Mouse (Mus musculus) kidney, postnatal 0 days (tissue): ENCODE data around the gene Atp11c. TPM values are rescaled to one million over a fixed set of nuclear protein-coding genes. Genes with fewer than 3 reads are reported as not detected.

Experiments
- ATAC-seq: fragments of 200-750 bp; cut with Nextera tagmentation; replicated peaks from 2 replicates; pipeline ENCODE4 v1.8.0; 2017; ENCODE audit warnings: low read depth, moderate number of reproducible peaks, moderate TSS enrichment, moderate library complexity; ENCODE audit not compliant: low FRiP score
- DNase-seq: peaks from one replicate; pipeline ENCODE4 v3.0.0-alpha.2; 2016; ENCODE audit warnings: low spot score
- H3K27ac ChIP-seq: fragments of 300-500 bp; sonication (generic); 2 replicates; pipeline ENCODE4 v1.5.1; 2014; ENCODE audit warnings: mild to moderate bottlenecking
- H3K27me3 ChIP-seq: fragments of 300-500 bp; sonication (generic); 2 replicates; pipeline ENCODE4 v1.6.1; 2014; ENCODE audit warnings: low read length, mixed read lengths; ENCODE audit not compliant: insufficient read depth
- H3K36me3 ChIP-seq: fragments of 300-500 bp; sonication (generic); 2 replicates; pipeline ENCODE4 v1.6.1; 2014; ENCODE audit warnings: low read length, mixed read lengths; ENCODE audit not compliant: insufficient read depth
- H3K4me1 ChIP-seq: fragments of 300-500 bp; sonication (generic); replicated peaks from 2 replicates; pipeline ENCODE4 v1.6.1; 2014; ENCODE audit warnings: antibody characterized with exemption, low read length, mixed read lengths; ENCODE audit not compliant: insufficient read depth
- H3K4me2 ChIP-seq: fragments of 300-500 bp; sonication (generic); 2 replicates; pipeline ENCODE4 v1.6.1; 2014; ENCODE audit warnings: mild to moderate bottlenecking, low read length, moderate library complexity, mixed read lengths
- H3K4me3 ChIP-seq: fragments of 300-500 bp; sonication (generic); replicated peaks from 2 replicates; pipeline ENCODE4 v1.5.1; 2014; ENCODE audit warnings: low read depth, low read length
- H3K9ac ChIP-seq: fragments of 300-500 bp; sonication (generic); 2 replicates; pipeline ENCODE4 v1.6.1; 2014; ENCODE audit warnings: low read depth, low read length
- H3K9me3 ChIP-seq: fragments of 300-500 bp; sonication (generic); replicated peaks from 2 replicates; pipeline ENCODE4 v1.6.1; 2016; ENCODE audit warnings: low read length, inconsistent platforms, mixed read lengths
- CTCF ChIP-seq: IDR thresholded peaks from 2 replicates; pipeline ENCODE4 v1.5.1; 2016; ENCODE audit warnings: antibody characterized with exemption, low read depth, mild to moderate bottlenecking, moderate library complexity
- WGBS: fragments of 180-500 bp; shearing (Covaris S2); extraction: QIAGEN DNeasy Blood & Tissue Kit; methylation state at CpG from one replicate; pipeline ENCODE4 v1.1.7; 2014; 5-methylcytosine and 5-hydroxymethylcytosine counted together
- polyA plus RNA-seq: library from polyadenylated mRNA; unstranded; fragments of >200 nt; fragmentation: Nextera tagmentation; extraction: Ambion mirVana; gene quantifications from 2 replicates; pipeline ENCODE4 v1.2.1, GENCODE M21; 2015

Atp11c gene
- polyA plus RNA-seq, 1 experiment from 2014 or later: 6.9 TPM

GRCm38 (mm10) chrX:60348741-60349140, 243.8 kb downstream of the Atp11c start:
- ATAC-seq: no peak

DNA sequence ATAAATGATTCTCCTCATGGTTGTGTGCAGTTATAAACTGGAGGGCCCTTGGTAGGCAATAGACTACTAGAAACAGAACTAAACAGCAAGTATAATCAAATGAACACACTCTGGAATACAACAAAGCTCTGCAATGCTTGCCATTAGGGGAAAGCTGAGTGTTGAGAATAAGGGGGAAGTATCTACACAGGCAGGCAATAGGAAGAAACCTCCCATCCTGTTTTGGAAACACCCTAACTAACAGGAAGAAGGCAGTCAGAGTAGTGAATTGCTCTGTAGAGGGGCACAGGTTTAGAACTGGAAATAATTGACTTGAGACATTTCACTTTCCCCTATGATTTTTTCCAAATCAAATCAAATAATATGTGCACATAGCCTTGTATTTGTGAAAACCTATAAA, 247.1 kb downstream of the Atp11c start:
- Histone ChIP-seq H3K27me3 (no peaks in the 10 kb centered on the region), H3K4me1 (no peaks in the 10 kb centered on the region), H3K9me3 (no peaks in the 10 kb centered on the region), H3K36me3 (no peaks in the 10 kb centered on the region), H3K4me2 (no peak overlapping the region), H3K4me3 (no peak overlapping the region), H3K27ac (no peak overlapping the region), H3K9ac (no peak overlapping the region)
- DNase-seq (no peak), ATAC-seq (no peak)
- TF ChIP-seq CTCF: no peak

More at GRCm38 (mm10) chrX:60348741-60349140, 243.8 kb downstream of the Atp11c start:
- 76% methylated on average over 1 of the region's 1 CpGs for WGBS
- H3K9me3 ChIP-seq: no peaks in the 10 kb centered on the region
- TF ChIP-seq CTCF: no peak
- H3K36me3 ChIP-seq: no peaks in the 10 kb centered on the region
- no peak for DNase-seq
- no peaks in the 10 kb centered on the region for H3K4me1 ChIP-seq
- no peaks in the 10 kb centered on the region for H3K27me3 ChIP-seq
- no peak overlapping the region for H3K4me3 ChIP-seq
- H3K4me2 ChIP-seq: no peak overlapping the region
- H3K27ac ChIP-seq: no peak overlapping the region
- no peak overlapping the region for H3K9ac ChIP-seq

DNA sequence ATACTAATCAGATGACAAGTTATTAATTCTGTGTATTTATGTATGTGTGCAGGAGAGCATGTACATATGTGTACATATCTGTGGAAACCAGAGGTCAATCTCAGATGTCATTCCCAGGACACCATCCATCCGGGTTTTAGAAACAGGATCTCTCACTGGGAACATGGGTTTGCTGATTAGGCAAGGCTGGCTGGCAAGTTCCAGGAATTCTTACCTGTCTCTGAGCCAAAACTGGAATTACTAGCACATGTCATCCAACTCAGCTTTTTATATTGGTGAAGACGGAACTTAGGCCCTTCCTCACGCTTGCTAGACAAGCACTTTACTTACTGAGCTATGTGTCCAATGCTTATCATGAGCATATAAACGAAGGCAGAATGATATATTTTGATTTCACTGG, 247.5 kb downstream of the Atp11c start:
- Histone ChIP-seq H3K9ac (no peak overlapping the region), H3K9me3 (no peaks in the 10 kb centered on the region), H3K27me3 (no peaks in the 10 kb centered on the region), H3K27ac (no peak overlapping the region), H3K4me2 (no peak overlapping the region), H3K36me3 (no peaks in the 10 kb centered on the region), H3K4me1 (no peaks in the 10 kb centered on the region), H3K4me3 (no peak overlapping the region)
- ATAC-seq (no peak), DNase-seq (no peak)
- no peak for TF ChIP-seq CTCF
- WGBS: 69% methylated on average over 4 of the region's 4 CpGs

DNA sequence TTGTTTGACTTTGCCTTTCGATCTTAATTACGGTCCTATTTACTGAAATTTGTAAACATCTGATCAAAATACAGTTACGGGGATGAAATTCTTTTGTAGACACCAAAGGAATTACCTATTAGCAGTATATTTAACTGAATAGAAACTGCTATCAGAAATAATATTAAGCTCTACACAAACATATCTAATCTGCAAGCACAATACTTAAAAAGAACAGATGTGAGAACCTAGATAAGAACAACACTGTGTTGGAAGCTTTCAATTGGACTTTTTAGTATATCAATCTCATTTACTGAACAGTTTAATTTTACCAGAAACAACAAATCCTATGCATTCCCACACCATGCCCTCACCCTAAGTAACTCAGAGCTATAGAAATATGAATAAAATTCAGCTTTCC, 262.8 kb downstream of the Atp11c start:
- no peak for TF ChIP-seq CTCF
- Histone ChIP-seq H3K4me3 (no peak overlapping the region), H3K9ac (no peak overlapping the region), H3K4me2 (no peak overlapping the region), H3K9me3 (no peaks in the 10 kb centered on the region), H3K4me1 (no peaks in the 10 kb centered on the region), H3K27ac (no peak overlapping the region), H3K27me3 (no peaks in the 10 kb centered on the region), H3K36me3 (no peaks in the 10 kb centered on the region)
- ATAC-seq: no peak
- 91% methylated on average over 3 of the region's 3 CpGs for WGBS
- DNase-seq: no peak

DNA sequence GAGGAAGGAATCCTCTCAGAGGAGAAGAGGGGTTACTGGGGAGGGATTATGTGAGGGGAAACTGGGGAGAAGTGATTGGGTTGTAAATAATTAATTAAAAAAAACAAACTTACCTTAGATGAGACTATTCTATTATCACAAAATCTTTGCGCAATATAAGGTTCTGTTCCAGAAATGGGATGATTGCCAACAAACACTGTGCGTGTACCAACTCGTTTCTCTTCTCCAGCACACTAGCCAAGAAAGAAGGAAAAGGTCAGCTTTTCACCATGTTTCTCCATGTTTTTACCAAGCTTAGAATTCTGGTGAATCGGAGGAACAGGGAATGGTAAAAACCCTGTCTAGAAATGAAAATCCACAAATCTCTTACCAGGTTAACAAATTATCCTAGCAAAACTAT, 271.2 kb downstream of the Atp11c start:
- Histone ChIP-seq H3K9me3 (no peaks in the 10 kb centered on the region), H3K27ac (no peak overlapping the region), H3K36me3 (no peaks in the 10 kb centered on the region), H3K9ac (no peak overlapping the region), H3K27me3 (no peaks in the 10 kb centered on the region), H3K4me2 (no peak overlapping the region), H3K4me1 (no peaks in the 10 kb centered on the region), H3K4me3 (no peak overlapping the region)
- no peak for ATAC-seq
- 85% methylated on average over 4 of the region's 4 CpGs for WGBS
- no peak for TF ChIP-seq CTCF
- no peak for DNase-seq

GRCm38 (mm10) chrX:60317661-60318060, 274.8 kb downstream of the Atp11c start:
- Histone ChIP-seq H3K4me2 (no peak overlapping the region), H3K9ac (no peak overlapping the region), H3K4me3 (no peak overlapping the region), H3K36me3 (no peaks in the 10 kb centered on the region), H3K9me3 (no peaks in the 10 kb centered on the region), H3K27ac (no peak overlapping the region), H3K4me1 (no peaks in the 10 kb centered on the region), H3K27me3 (no peaks in the 10 kb centered on the region)
- TF ChIP-seq CTCF: no peak
- DNase-seq: no peak
- no peak for ATAC-seq
- WGBS: 88% methylated on average over 3 of the region's 3 CpGs

GRCm38 (mm10) chrX:60292335-60292734, 300.2 kb downstream of the Atp11c start:
- no peak for DNase-seq
- H3K27ac ChIP-seq: no peak overlapping the region
- ATAC-seq: no peak
- no peaks in the 10 kb centered on the region for H3K4me1 ChIP-seq
- H3K27me3 ChIP-seq: no peaks in the 10 kb centered on the region
- no peak for TF ChIP-seq CTCF
- WGBS: 88% methylated on average over 2 of the region's 2 CpGs
- no peak overlapping the region for H3K4me2 ChIP-seq
- no peaks in the 10 kb centered on the region for H3K9me3 ChIP-seq
- H3K9ac ChIP-seq: no peak overlapping the region
- no peaks in the 10 kb centered on the region for H3K36me3 ChIP-seq
- no peak overlapping the region for H3K4me3 ChIP-seq
